Mouse (Mus musculus) E14TG2a.4 (cell line): ENCODE data around the gene Akap13.

Source experiments
- H3K27me3 ChIP-seq: 2 replicates; pipeline ENCODE4 v1.6.1; 2014; ENCODE audit warnings: low read length, control low read depth; ENCODE audit not compliant: insufficient read depth
- H3K36me3 ChIP-seq: 2 replicates; pipeline ENCODE4 v1.6.1; 2014; ENCODE audit warnings: low read length, control low read depth; ENCODE audit not compliant: insufficient read depth
- H3K4me1 ChIP-seq: replicated peaks from 2 replicates; pipeline ENCODE4 v1.6.1; 2014; ENCODE audit warnings: low read depth, low read length, control low read depth
- H3K4me3 ChIP-seq: replicated peaks from 2 replicates; pipeline ENCODE4 v1.5.1; 2014; ENCODE audit warnings: mild to moderate bottlenecking, low read length
- H3K9me3 ChIP-seq: 2 replicates; pipeline ENCODE4 v1.6.1; 2014; ENCODE audit warnings: low read length, control low read depth
- CTCF ChIP-seq: conservative IDR thresholded peaks from 2 replicates; pipeline ENCODE4 v1.5.1; 2014; ENCODE audit warnings: low read length
- NANOG ChIP-seq: IDR thresholded peaks from 2 replicates; pipeline ENCODE4 v1.6.1; 2014; ENCODE audit warnings: borderline replicate concordance, low read length, mixed read lengths
- POU5F1 ChIP-seq: IDR thresholded peaks from 2 replicates; pipeline ENCODE4 v1.6.1; 2014; ENCODE audit warnings: low read length, borderline replicate concordance

Akap13 gene

DNA sequence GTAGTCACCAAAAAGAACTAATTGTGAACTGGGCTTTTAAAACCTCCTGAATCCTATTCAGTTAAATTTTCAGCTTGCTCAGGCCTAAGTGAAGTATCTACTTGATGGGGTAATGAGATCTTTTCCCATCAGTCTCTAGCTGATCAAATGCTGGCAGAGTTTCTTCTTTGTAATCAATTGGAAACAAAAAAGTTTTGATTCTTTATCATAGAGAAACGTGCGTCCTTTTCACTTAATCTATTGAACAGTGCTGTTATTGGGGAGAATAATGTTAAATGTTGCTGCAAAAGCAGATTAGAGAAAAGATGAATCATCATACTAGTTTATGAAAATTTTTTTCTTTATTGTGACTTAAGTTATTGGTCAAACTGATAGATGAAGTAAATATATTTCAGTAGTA lies 142.5 kb downstream of the Akap13 start:
- no peaks in the 10 kb centered on the region for H3K27me3 ChIP-seq
- no peak overlapping the region for H3K4me3 ChIP-seq
- H3K9me3 ChIP-seq, result no peaks in the 10 kb centered on the region
- no peaks in the 10 kb centered on the region; the same call in 1 of the 2 replicates for H3K4me1 ChIP-seq
- 0 out of 2 replicates have a peak, but pooled peaks cover 2% of the 10 kb centered on the region for H3K36me3 ChIP-seq
- no peak for TF ChIP-seq CTCF
- no peak for TF ChIP-seq NANOG
- TF ChIP-seq POU5F1, result no peak

DNA sequence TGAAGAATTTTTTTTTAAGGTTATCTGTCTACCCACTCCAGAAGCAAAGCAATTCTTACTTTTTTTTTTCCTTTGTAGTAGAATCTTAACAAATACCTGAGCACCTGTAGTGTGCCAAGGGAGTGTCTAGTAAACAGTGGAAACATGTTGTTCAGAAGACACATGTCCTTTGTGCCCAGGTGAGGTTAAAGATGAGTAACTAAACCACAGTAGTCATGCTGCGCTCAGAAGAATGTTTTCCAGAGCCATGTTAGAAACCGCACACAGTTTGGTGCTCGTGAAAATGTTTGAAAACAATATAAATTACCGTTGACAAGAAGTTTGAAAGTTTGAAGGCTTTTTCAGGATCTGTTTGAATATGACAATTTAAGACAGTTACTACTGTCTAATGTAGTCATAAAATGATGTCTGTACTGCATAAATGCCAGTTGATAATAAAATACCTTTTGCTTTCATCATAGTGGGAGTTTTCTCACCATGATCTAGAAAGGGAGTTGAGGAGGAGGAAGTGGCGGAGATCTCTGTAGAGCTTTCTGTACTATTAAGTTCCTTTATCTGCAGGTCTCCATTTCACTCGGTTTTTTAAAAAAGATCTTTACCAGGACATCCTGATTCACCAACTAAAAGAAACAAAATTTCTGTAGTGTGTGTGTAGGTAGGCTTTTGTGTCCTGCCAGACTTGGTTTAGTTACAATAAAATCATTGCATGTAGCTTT lies 145.2 kb downstream of the Akap13 start:
- Histone ChIP-seq H3K27me3 (no peaks in the 10 kb centered on the region), H3K9me3 (no peaks in the 10 kb centered on the region), H3K4me3 (no peak overlapping the region), H3K4me1 (no peaks in the 10 kb centered on the region), H3K36me3 (peaks cover 8% of the 10 kb centered on the region)
- TF ChIP-seq POU5F1 (no peak), CTCF (no peak)

DNA sequence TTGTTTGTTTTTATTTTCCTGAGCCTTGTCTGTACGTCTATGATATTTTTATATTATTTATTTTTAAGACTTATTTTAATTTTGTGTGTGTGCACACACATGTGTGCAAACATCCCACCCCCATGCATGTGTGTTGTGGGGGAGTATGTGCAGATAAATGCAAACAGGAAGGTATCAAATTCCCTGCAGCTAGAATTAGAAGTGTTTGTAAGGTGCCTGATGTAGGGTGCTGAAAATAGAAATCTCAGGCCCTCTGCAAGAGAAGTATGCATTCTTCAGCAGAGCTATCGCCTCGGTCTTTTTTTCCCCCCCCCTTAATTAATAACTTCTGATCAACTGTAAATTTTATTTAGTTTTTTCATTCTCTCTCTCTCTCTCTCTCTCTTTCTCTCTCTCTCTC lies 151.9 kb downstream of the Akap13 start:
- TF ChIP-seq POU5F1, result no peak
- TF ChIP-seq CTCF, result no peak
- TF ChIP-seq NANOG, result no peak
- Histone ChIP-seq H3K27me3 (no peaks in the 10 kb centered on the region), H3K9me3 (no peaks in the 10 kb centered on the region), H3K36me3 (peaks cover 48% of the 10 kb centered on the region), H3K4me1 (no peaks in the 10 kb centered on the region), H3K4me3 (no peak overlapping the region)

DNA sequence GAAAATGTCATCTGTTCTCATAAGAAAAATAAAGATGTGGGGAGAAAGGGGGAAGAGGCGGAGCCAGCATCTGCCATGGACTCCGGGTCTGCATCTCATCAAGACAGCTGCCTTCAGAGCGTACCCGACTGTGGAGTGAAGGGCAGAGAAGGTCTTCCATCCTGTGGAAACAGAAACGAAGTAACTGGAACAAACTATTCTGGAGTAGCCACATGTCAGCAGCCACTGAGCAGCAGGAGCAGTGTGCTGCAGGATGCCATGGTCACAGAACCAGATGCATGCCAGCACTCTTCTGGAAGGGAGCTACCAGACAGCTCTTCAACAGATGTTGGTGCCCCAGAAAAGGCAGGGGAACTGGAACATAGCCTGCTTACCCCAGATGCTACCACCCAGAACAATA lies 153.4 kb downstream of the Akap13 start:
- H3K27me3 ChIP-seq, result no peaks in the 10 kb centered on the region
- TF ChIP-seq POU5F1 (no peak), CTCF (no peak), NANOG (no peak)
- no peaks in the 10 kb centered on the region for H3K4me1 ChIP-seq
- no peak overlapping the region for H3K4me3 ChIP-seq
- peaks cover 39% of the 10 kb centered on the region for H3K36me3 ChIP-seq
- H3K9me3 ChIP-seq, result no peaks in the 10 kb centered on the region

DNA sequence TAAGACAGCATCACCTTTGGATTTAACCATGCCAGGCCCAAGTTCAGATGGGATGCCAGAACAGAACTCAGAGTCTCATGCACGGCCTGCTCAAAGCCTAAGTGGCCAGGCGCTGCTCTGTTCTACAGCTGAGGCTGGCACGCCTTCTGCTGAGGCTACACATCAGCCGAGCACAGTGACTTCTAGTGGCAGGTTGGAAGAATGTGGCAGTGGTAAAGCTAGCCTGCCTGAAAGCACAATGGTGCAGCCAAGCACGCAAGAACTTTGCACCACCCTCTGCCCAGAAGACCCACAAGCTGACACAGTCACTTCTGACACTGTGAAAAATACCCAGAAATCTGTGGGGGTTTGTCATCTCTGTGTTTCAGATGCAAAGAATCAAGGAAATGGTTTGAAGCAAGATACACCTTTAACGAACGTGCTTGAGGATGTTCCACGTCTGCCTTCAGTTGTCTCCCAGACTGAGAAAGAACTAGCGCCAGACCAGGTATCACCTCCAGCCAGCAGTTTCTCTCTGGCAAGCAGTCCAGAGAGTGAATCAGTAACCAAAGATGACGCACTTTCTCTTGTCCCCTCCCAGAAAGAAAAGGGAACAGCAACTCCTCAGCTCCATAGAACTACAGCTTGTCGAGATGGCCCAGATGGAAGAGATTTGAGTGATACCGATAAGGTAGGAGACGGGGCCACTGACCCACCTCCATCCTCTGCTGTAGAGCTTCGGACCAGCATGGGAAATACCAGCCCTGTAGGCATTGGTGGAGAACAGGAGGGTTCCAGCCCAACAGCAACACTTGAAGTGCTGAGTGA lies 154.3 kb downstream of the Akap13 start:
- H3K36me3 ChIP-seq, result peaks cover 39% of the 10 kb centered on the region
- TF ChIP-seq NANOG (no peak), POU5F1 (no peak), CTCF (no peak)
- H3K4me1 ChIP-seq, result no peaks in the 10 kb centered on the region
- H3K27me3 ChIP-seq, result no peaks in the 10 kb centered on the region
- no peaks in the 10 kb centered on the region for H3K9me3 ChIP-seq
- H3K4me3 ChIP-seq, result no peak overlapping the region

DNA sequence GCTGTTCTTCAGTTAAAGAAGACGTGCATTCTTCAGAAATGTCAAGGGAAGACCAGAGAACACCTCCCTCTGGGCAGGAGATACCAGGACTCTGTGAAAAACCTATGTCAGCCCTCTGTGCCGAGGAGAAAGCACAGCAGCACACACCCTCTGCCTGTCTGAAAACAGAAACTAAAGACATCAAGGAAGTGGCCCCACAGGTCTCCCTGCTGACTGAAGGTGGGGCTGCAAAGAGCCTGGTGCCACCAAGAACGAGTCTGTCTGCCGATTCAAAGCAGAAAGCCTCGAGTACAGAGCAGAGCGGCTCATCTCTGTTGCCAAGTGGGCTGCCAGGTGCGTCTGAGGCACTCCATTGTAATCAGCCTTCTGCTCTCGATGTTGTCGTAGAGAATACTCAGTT lies 155.1 kb downstream of the Akap13 start:
- Histone ChIP-seq H3K36me3 (peaks cover 39% of the 10 kb centered on the region), H3K4me1 (no peaks in the 10 kb centered on the region), H3K9me3 (no peaks in the 10 kb centered on the region), H3K4me3 (no peak overlapping the region), H3K27me3 (no peaks in the 10 kb centered on the region)
- TF ChIP-seq CTCF (no peak), POU5F1 (no peak), NANOG (no peak)

DNA sequence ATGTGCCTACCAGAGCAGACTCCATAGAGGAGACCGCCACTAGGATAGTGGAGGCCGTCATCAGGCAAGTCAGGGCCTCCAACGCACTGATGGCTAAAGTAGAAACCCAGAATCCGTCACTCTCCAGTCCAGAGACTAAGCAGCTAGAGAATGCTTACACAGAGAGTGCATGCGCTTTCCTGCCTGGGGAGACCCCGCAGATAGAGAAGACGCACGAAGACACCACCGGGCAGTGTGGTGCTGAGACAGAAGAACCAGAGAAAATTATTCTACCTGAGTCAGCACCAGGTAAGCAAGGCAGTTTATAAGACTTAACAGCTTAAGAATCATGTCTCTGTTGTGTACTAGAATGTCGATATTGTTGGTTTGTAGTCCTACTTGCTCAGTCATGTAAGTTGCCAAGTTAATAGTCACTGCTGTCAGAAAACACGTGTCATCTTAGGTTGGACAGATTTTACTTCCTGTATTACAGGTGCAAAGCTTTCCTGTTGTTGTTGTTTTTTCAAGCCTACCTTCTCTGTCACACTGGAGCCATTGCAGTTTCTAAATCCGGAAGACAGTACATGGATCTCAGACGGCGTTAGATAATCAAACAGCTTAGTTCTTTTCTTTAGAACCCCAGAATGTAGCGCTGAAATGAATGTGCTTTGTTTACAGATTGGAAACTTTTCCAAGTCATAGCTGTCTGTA lies 156.1 kb downstream of the Akap13 start:
- H3K9me3 ChIP-seq, result no peaks in the 10 kb centered on the region
- H3K27me3 ChIP-seq, result no peaks in the 10 kb centered on the region
- TF ChIP-seq NANOG, result no peak
- no peak for TF ChIP-seq CTCF
- no peak for TF ChIP-seq POU5F1
- no peaks in the 10 kb centered on the region for H3K4me1 ChIP-seq
- peaks cover 39% of the 10 kb centered on the region for H3K36me3 ChIP-seq
- H3K4me3 ChIP-seq, result no peak overlapping the region

DNA sequence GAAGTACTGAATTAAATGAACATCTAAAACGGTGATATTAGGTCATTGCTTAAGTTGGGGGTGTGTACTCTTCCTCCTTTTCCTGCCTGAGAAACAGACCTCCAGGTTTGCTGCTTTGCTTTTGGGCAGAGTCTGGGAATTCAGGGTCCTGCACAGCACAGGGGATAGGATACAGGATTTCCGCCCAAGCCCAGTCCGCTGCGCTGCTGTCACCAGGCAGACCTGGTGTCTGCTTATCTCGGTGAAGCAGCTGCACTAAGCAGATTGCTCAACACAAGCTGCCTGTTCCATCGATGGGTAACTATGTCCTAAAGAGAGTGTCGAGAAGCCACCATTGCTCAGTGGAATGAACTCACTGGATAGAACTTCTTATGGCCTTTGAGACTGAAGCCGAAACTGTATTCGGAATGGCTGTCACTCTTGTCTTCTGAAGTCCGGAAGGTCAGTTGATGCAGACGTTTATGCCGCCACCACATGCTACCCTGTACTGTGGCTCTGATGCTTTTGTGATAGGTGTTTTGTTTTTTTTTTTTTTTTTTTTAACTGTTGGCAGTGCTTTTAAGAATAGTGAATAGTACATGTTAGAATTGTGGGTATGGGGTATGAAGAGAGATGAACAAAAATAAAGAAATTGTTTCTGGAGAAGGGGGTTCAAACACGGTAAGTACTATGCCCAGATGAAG lies 156.8 kb downstream of the Akap13 start:
- Histone ChIP-seq H3K36me3 (peaks cover 39% of the 10 kb centered on the region), H3K4me3 (no peak overlapping the region), H3K9me3 (no peaks in the 10 kb centered on the region), H3K27me3 (no peaks in the 10 kb centered on the region), H3K4me1 (no peaks in the 10 kb centered on the region)
- no peak for TF ChIP-seq CTCF

DNA sequence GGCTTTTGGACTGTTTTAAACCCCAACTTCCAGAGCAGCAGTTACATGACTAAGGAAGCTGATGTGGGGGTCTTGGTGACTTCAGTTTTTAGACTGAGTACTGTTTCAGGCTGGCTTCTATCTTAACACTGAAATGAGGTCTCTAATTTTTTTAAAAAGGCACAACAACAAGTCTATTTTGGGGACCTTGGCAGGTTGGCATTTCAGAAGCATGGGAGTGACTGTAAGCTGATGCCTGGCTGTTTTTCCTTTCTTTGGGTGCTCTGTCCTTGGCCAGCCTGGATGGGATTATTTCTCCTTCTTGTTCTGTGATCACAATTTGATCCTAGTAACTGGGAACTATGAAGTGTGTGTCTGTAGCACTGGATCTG lies 157.3 kb downstream of the Akap13 start:
- H3K27me3 ChIP-seq, result no peaks in the 10 kb centered on the region
- no peaks in the 10 kb centered on the region for H3K4me1 ChIP-seq
- peaks cover 39% of the 10 kb centered on the region for H3K36me3 ChIP-seq
- no peak overlapping the region for H3K4me3 ChIP-seq
- TF ChIP-seq NANOG, result no peak
- no peaks in the 10 kb centered on the region for H3K9me3 ChIP-seq
